Mouse (Mus musculus): ENCODE measurements around the gene Lrpap1.
A peak's percentile ranks its signal among the peaks of the same experiment; 100 is the strongest.

DNA sequence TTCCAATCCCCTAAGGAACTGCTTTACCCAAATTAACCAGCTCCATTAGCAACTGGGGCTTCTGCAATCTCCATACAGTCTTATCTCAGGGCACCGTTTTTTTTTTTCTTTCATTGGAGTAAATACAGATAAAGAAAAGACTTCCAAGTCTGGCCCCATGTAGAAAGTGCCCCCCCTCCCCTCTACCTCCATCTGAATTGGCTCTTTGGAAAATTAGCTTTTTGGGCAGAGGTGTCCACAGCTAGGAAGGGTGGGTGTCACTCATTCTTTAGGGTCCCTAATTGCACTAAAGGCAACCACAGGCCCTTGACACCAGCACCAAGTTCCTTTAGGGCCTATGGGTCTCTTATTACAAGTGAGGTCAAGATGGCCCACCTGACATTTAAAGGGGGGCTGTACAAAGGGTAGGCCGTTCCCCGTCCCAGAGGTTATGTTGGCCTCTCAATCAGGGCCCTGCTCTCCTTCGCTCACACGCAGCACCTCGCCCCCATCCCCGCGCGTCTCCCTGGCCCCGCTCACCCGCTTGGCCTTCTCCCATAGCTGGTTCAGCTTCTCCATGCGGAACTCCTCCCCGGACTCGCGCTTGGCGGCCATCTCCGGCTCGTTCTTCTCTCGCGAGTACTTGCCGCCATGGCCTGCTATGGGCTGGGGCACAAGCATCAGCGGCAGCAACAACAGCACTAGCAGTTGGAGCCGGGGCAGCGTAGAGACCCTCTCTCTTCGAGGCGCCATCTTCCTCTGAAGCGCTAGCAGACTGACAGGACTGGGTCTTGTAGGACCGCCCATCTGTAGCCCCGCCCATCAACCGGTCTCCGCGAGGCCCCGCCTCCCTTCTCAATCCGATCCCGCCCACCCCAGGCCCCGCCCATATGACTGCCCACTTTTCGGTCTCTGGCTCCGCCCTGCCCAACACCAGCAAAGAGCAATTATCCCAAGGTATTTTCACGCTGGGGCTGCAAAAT, at the start of gene Lrpap1:
- no peak for TF ChIP-seq CTCF (IDR thresholded peaks at IDR 0.05; ENCODE audit: extremely low read depth, insufficient read depth, low read length)
- TF ChIP-seq POLR2A (IDR thresholded peaks at IDR 0.05; ENCODE audit: extremely low read depth, insufficient read depth, low read length): peak; percentile 98
